15 mouse cellular contexts compared by ENCODE assay signal in the genomic region with DNA sequence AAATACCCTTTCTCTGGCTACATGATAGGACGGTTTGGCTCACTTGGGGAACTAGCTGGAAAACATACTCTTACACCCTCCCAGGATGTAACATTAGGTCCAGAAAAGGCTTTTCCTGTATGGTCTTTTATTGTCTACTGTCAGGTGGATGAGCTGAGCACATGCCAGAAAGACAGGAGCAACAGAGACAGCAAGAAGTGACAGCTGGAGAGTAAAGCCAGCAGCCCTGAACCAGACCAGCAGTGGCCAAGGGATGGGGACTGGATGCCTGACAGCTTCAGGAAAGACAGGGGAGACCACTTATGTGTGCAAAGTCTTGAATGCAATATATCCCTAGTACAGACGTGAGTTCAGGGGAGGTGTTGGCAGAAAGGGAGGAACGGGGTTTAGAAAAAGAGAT.
"Had no signal": no experiment of that assay in that cellular context is flagged by ENCODE, and none has a peak within 500 bp of the region (broad histone marks: within the 10 kb centered on the region; RNA-seq: fewer than 3 reads in every experiment).

No protein-coding gene starts in this region.

- H3K9me3 ChIP-seq: neural tube, embryonic 15.5 days; stomach, embryonic 15.5 days had no signal

- H3K4me2 ChIP-seq: neural tube, embryonic 15.5 days; stomach, embryonic 15.5 days had no signal

- H3K36me3 ChIP-seq: neural tube, embryonic 15.5 days had no signal

- H3K4me1 ChIP-seq: neural tube, embryonic 15.5 days; stomach, embryonic 15.5 days had no signal

- H3K27me3 ChIP-seq: neural tube, embryonic 15.5 days; stomach, embryonic 15.5 days had no signal

- DNase-seq: retina, postnatal 1 day; right cerebral cortex, adult 18-20 months; right cerebral cortex, postnatal 14 days; right cerebral cortex, postnatal 25 days; right cerebral cortex, postnatal 4 days; spleen, adult 18-20 months; thymus, adult 18-20 months; thymus, adult 2 months; thymus, postnatal 14 days; thymus, postnatal 25 days; thymus, postnatal 36 days; thymus, postnatal 4 days had no signal

- H3K4me3 ChIP-seq: neural tube, embryonic 15.5 days; stomach, embryonic 15.5 days had no signal

- H3K9ac ChIP-seq: neural tube, embryonic 15.5 days; stomach, embryonic 15.5 days had no signal

- H3K27ac ChIP-seq: neural tube, embryonic 15.5 days; stomach, embryonic 15.5 days; stomach, postnatal 0 days had no signal
